Mouse (Mus musculus): ENCODE results near the gene Chia1. TPM values are rescaled to one million over a fixed set of nuclear protein-coding genes. Genes with fewer than 3 reads are reported as not detected.
A peak's percentile ranks its signal among the peaks of the same experiment; 100 is the strongest.
"Not testable (repeated sequence)": the region's sequence is repeated elsewhere in the genome, so short reads cannot be mapped to it uniquely, and the experiment has no call there.

Gene Chia1
- not detected for total RNA-seq (2021)

- no peak for DNase-seq
- intact Hi-C loops (cut with DNase I), result no loop called here
Observed at GRCm38 (mm10) chr3:106112929-106113328, at the start of gene Chia1. Gene Chia1 (plus strand): TSS chr3:106113229.

- intact Hi-C loops (cut with DNase I), result not testable (repeated sequence)
- DNase-seq, result peak in 1 of 2 experiments; percentile 2
Observed at GRCm38 (mm10) chr3:106067707-106068106, 45.3 kb upstream of the Chia1 start.

- DNase-seq, result no peak
- intact Hi-C loops (cut with DNase I), result no loop called here
Observed at GRCm38 (mm10) chr3:106070994-106071393, 42.0 kb upstream of the Chia1 start.

GRCm38 (mm10) chr3:106074824-106075223, 38.2 kb upstream of the Chia1 start:
- DNase-seq, result no peak
- intact Hi-C loops (cut with DNase I), result no loop called here

GRCm38 (mm10) chr3:106126999-106127398, 14.0 kb downstream of the Chia1 start:
- intact Hi-C loops (cut with DNase I), result no loop called here
- DNase-seq, result no peak

- intact Hi-C loops (cut with DNase I), result no loop called here
- no peak for DNase-seq
Observed at GRCm38 (mm10) chr3:106128807-106129493, 15.9 kb downstream of the Chia1 start.

GRCm38 (mm10) chr3:106131690-106132089, 18.7 kb downstream of the Chia1 start:
- intact Hi-C loops (cut with DNase I), result no loop called here
- no peak for DNase-seq

GRCm38 (mm10) chr3:106144081-106144480, 31.1 kb downstream of the Chia1 start:
- intact Hi-C loops (cut with DNase I), result no loop called here
- no peak for DNase-seq

- intact Hi-C loops (cut with DNase I), result no loop called here
- no peak for DNase-seq
Observed at GRCm38 (mm10) chr3:106154413-106154812, 41.4 kb downstream of the Chia1 start.

- intact Hi-C loops (cut with DNase I), result no loop called here
- no peak for DNase-seq
Observed at GRCm38 (mm10) chr3:106167464-106167863, 54.4 kb downstream of the Chia1 start, which contains the start of gene Chil3. Gene Chil3 (minus strand): TSS chr3:106167564.

- intact Hi-C loops (cut with DNase I), result no loop called here
- no peak for DNase-seq
Observed at GRCm38 (mm10) chr3:106170522-106171053, 57.6 kb downstream of the Chia1 start.

GRCm38 (mm10) chr3:106171135-106171731, 58.2 kb downstream of the Chia1 start:
- intact Hi-C loops (cut with DNase I), result no loop called here

GRCm38 (mm10) chr3:106172506-106172905, 59.5 kb downstream of the Chia1 start:
- DNase-seq; intact Hi-C loops (cut with DNase I): not testable (repeated sequence)

More at GRCm38 (mm10) chr3:106171135-106171731, 58.2 kb downstream of the Chia1 start:
- DNase-seq, result no peak

GRCm38 (mm10) chr3:106174971-106175370, 61.9 kb downstream of the Chia1 start:
- intact Hi-C loops (cut with DNase I); DNase-seq: not testable (repeated sequence)

GRCm38 (mm10) chr3:106177509-106178189, 64.6 kb downstream of the Chia1 start:
- DNase-seq, result no peak
- intact Hi-C loops (cut with DNase I), result no loop called here

Other genes with a start within 250 kb of the Chia1 start
- under 1 TPM in 1 of 2 experiments, not detected in 1; 0.26 TPM for gene Adora3, start 242.4 kb upstream of the Chia1 start, total RNA-seq (2021)
- gene Tmigd3, start 242.3 kb upstream of the Chia1 start, total RNA-seq (2021), result not detected
- gene I830077J02Rik, start 180.6 kb upstream of the Chia1 start, total RNA-seq (2021), result 1 to 10 TPM in 1 of 2 experiments, under 1 TPM in 1; 0.69 to 1.3 TPM
- 10 to 100 TPM; 47.7 to 54.4 TPM for gene Wdr77, start 153.9 kb upstream of the Chia1 start, total RNA-seq (2021)
- 100 to 1,000 TPM; 916 to 930 TPM for gene Atp5f1, start 153.1 kb upstream of the Chia1 start, total RNA-seq (2021)
- gene Ovgp1, start 139.5 kb upstream of the Chia1 start, total RNA-seq (2021), result under 1 TPM; 0.15 to 0.24 TPM
- gene Pifo, start 98.6 kb upstream of the Chia1 start, total RNA-seq (2021), result not detected
- not detected for gene Chil5, start 80.4 kb upstream of the Chia1 start, total RNA-seq (2021)
- gene Chil3, start 54.3 kb downstream of the Chia1 start, total RNA-seq (2021), result not detected
- not detected for gene Chil4, start 106.3 kb downstream of the Chia1 start, total RNA-seq (2021)

Data from heart, postnatal 10 days (tissue).